14 mouse cellular contexts compared by ENCODE assay signal in genomic region chr6:6015616-6016015, GRCm38 (mm10).
A peak's percentile ranks its signal among the peaks of the same experiment; 100 is the strongest.
DNase-seq lines count a peak whose midpoint lies in the region; ATAC-seq and TF ChIP-seq lines count a peak whose summit lies in the region.
"Had no signal": no experiment of that assay in that cellular context is flagged by ENCODE, and none has a peak within 500 bp of the region (broad histone marks: within the 10 kb centered on the region; RNA-seq: fewer than 3 reads in every experiment).

No protein-coding gene starts in this region.

- 0 out of 2 replicates have a peak overlapping the region, but pooled peaks have one; percentile 0 for H3K4me2 ChIP-seq in forebrain, embryonic 15.5 days (replicated peaks)
- H3K4me2 ChIP-seq in forebrain, embryonic 13.5 days = no peak overlapping the region
- peak overlapping the region; percentile 24 for H3K4me2 ChIP-seq in hindbrain, embryonic 14.5 days (replicated peaks)
- no peak overlapping the region for H3K4me2 ChIP-seq in hindbrain, embryonic 12.5 days (replicated peaks)
- peak overlapping the region; percentile 13; the same call in 1 of the 2 replicates for H3K4me2 ChIP-seq in neural tube, embryonic 13.5 days
- peak overlapping the region; percentile 36 for H3K4me2 ChIP-seq in midbrain, postnatal 0 days (ENCODE audit: low read depth, low read length, poor library complexity, severe bottlenecking)
- H3K4me2 ChIP-seq: intestine, embryonic 15.5 days; limb, embryonic 13.5 days had no signal

- WGBS in forebrain, embryonic 15.5 days = 48% methylated on average over 15 of the region's 15 CpGs
- 51% methylated on average over 15 of the region's 15 CpGs for WGBS in forebrain, embryonic 13.5 days
- WGBS in hindbrain, embryonic 14.5 days = 75% methylated on average over 15 of the region's 15 CpGs
- 79% methylated on average over 15 of the region's 15 CpGs for WGBS in hindbrain, embryonic 12.5 days
- 55% methylated on average over 15 of the region's 15 CpGs for WGBS in neural tube, embryonic 13.5 days
- WGBS in midbrain, postnatal 0 days = 40% methylated on average over 15 of the region's 15 CpGs

- H3K27me3 ChIP-seq in forebrain, embryonic 15.5 days = no peaks in the 10 kb centered on the region
- no peaks in the 10 kb centered on the region for H3K27me3 ChIP-seq in forebrain, embryonic 13.5 days
- H3K27me3 ChIP-seq in hindbrain, embryonic 14.5 days (ENCODE audit: control insufficient read depth, insufficient read depth, low read length) = no peaks in the 10 kb centered on the region
- no peaks in the 10 kb centered on the region for H3K27me3 ChIP-seq in hindbrain, embryonic 12.5 days
- H3K27me3 ChIP-seq in neural tube, embryonic 13.5 days = no peaks in the 10 kb centered on the region
- no peaks in the 10 kb centered on the region for H3K27me3 ChIP-seq in midbrain, postnatal 0 days (ENCODE audit: insufficient read depth, low read length)
- H3K27me3 ChIP-seq: intestine, embryonic 15.5 days had no signal

- no peaks in the 10 kb centered on the region for H3K36me3 ChIP-seq in forebrain, embryonic 15.5 days
- no peaks in the 10 kb centered on the region for H3K36me3 ChIP-seq in forebrain, embryonic 13.5 days (ENCODE audit: poor library complexity, severe bottlenecking)
- no peaks in the 10 kb centered on the region for H3K36me3 ChIP-seq in hindbrain, embryonic 14.5 days (replicated peaks; ENCODE audit: control insufficient read depth, insufficient read depth)
- no peaks in the 10 kb centered on the region for H3K36me3 ChIP-seq in hindbrain, embryonic 12.5 days
- no peaks in the 10 kb centered on the region for H3K36me3 ChIP-seq in neural tube, embryonic 13.5 days
- H3K36me3 ChIP-seq in midbrain, postnatal 0 days (ENCODE audit: insufficient read depth, low read length) = no peaks in the 10 kb centered on the region
- H3K36me3 ChIP-seq: intestine, embryonic 15.5 days; limb, embryonic 13.5 days had no signal

- no peak overlapping the region for H3K9ac ChIP-seq in forebrain, embryonic 15.5 days (replicated peaks)
- H3K9ac ChIP-seq in forebrain, embryonic 13.5 days = no peak overlapping the region
- 0 out of 2 replicates have a peak overlapping the region, but pooled peaks have one; percentile 16 for H3K9ac ChIP-seq in hindbrain, embryonic 14.5 days
- H3K9ac ChIP-seq in hindbrain, embryonic 12.5 days = no peak overlapping the region
- H3K9ac ChIP-seq in neural tube, embryonic 13.5 days = no peak overlapping the region
- 0 out of 2 replicates have a peak overlapping the region, but pooled peaks have one; percentile 13 for H3K9ac ChIP-seq in midbrain, postnatal 0 days (replicated peaks; ENCODE audit: low read length, poor library complexity, severe bottlenecking)
- H3K9ac ChIP-seq: intestine, embryonic 15.5 days; limb, embryonic 13.5 days had no signal

- no peak overlapping the region for H3K27ac ChIP-seq in forebrain, embryonic 15.5 days (replicated peaks)
- H3K27ac ChIP-seq in forebrain, embryonic 13.5 days = no peak overlapping the region
- H3K27ac ChIP-seq in hindbrain, embryonic 14.5 days = no peak overlapping the region
- H3K27ac ChIP-seq in hindbrain, embryonic 12.5 days = no peak overlapping the region
- H3K27ac ChIP-seq in neural tube, embryonic 13.5 days (replicated peaks) = no peak overlapping the region
- H3K27ac ChIP-seq in midbrain, postnatal 0 days (ENCODE audit: low read depth, low read length) = no peak overlapping the region
- H3K27ac ChIP-seq: intestine, embryonic 15.5 days; limb, embryonic 13.5 days had no signal

- ATAC-seq in forebrain, embryonic 15.5 days (replicated peaks) = no peak; the same call in 1 of the 2 replicates
- no peak for ATAC-seq in forebrain, embryonic 13.5 days
- no peak for ATAC-seq in hindbrain, embryonic 14.5 days (ENCODE audit: low FRiP score)
- no peak for ATAC-seq in hindbrain, embryonic 12.5 days (ENCODE audit: low FRiP score)
- ATAC-seq in neural tube, embryonic 13.5 days (ENCODE audit: low read depth) = no peak
- 0 out of 2 replicates have a peak, but pooled peaks have one; percentile 16 for ATAC-seq in midbrain, postnatal 0 days (ENCODE audit: low FRiP score)
- ATAC-seq: intestine, embryonic 15.5 days had no signal

- no peak for TF ChIP-seq CTCF in midbrain, postnatal 0 days (IDR thresholded peaks at IDR 0.05)

- H3K4me3 ChIP-seq in forebrain, embryonic 15.5 days = no peak overlapping the region
- no peak overlapping the region for H3K4me3 ChIP-seq in forebrain, embryonic 13.5 days
- H3K4me3 ChIP-seq in hindbrain, embryonic 14.5 days (replicated peaks; ENCODE audit: low read length) = no peak overlapping the region
- no peak overlapping the region for H3K4me3 ChIP-seq in hindbrain, embryonic 12.5 days
- no peak overlapping the region for H3K4me3 ChIP-seq in neural tube, embryonic 13.5 days
- H3K4me3 ChIP-seq in midbrain, postnatal 0 days (ENCODE audit: low read depth, low read length) = peak overlapping the region; percentile 25
- H3K4me3 ChIP-seq: intestine, embryonic 15.5 days; limb, embryonic 13.5 days had no signal

- DNase-seq in hindbrain, embryonic 14.5 days (ENCODE audit: low spot score) = no peak
- no peak for DNase-seq in neural tube, embryonic 10.5 days (ENCODE audit: extremely low spot score, low spot score)
- DNase-seq in midbrain, postnatal 0 days (ENCODE audit: low spot score) = peak; percentile 48
- DNase-seq in ovary, postnatal 36 days (ENCODE audit: low spot score) = no peak
- DNase-seq: cerebellum, adult 9-10 months; kidney, postnatal 14 days; lung, postnatal 4 days; thymus, postnatal 36 days had no signal

- H3K4me1 ChIP-seq in forebrain, embryonic 15.5 days = no peaks in the 10 kb centered on the region
- H3K4me1 ChIP-seq in forebrain, embryonic 13.5 days = peaks cover 6% of the 10 kb centered on the region; the same call in 1 of the 2 replicates
- H3K4me1 ChIP-seq in hindbrain, embryonic 14.5 days (replicated peaks; ENCODE audit: control insufficient read depth, insufficient read depth, low read length) = no peaks in the 10 kb centered on the region; the same call in 1 of the 2 replicates
- no peaks in the 10 kb centered on the region; the same call in 1 of the 2 replicates for H3K4me1 ChIP-seq in hindbrain, embryonic 12.5 days
- no peaks in the 10 kb centered on the region for H3K4me1 ChIP-seq in neural tube, embryonic 13.5 days (replicated peaks)
- no peaks in the 10 kb centered on the region for H3K4me1 ChIP-seq in midbrain, postnatal 0 days (ENCODE audit: insufficient read depth, low read length)
- H3K4me1 ChIP-seq: intestine, embryonic 15.5 days had no signal

- H3K9me3 ChIP-seq in forebrain, embryonic 15.5 days = no peaks in the 10 kb centered on the region
- no peaks in the 10 kb centered on the region for H3K9me3 ChIP-seq in forebrain, embryonic 13.5 days (replicated peaks)
- H3K9me3 ChIP-seq in hindbrain, embryonic 14.5 days (ENCODE audit: control insufficient read depth, low read length) = no peaks in the 10 kb centered on the region
- H3K9me3 ChIP-seq in hindbrain, embryonic 12.5 days (replicated peaks) = no peaks in the 10 kb centered on the region
- H3K9me3 ChIP-seq in neural tube, embryonic 13.5 days = no peaks in the 10 kb centered on the region
- H3K9me3 ChIP-seq in midbrain, postnatal 0 days (ENCODE audit: low read length) = no peaks in the 10 kb centered on the region
- H3K9me3 ChIP-seq: intestine, embryonic 15.5 days; limb, embryonic 13.5 days had no signal

Comparison
In these comparisons a context has a peak if more than half of its experiments do, and no peak if none do; other contexts are left out.
1. H3K4me2 ChIP-seq: peak in forebrain, embryonic 15.5 days (single experiment), hindbrain, embryonic 14.5 days (single experiment), neural tube, embryonic 13.5 days (single experiment) and midbrain, postnatal 0 days (single experiment); none in forebrain, embryonic 13.5 days (single experiment) and hindbrain, embryonic 12.5 days (single experiment).
2. H3K9ac ChIP-seq: peak in hindbrain, embryonic 14.5 days (single experiment) and midbrain, postnatal 0 days (single experiment); none in forebrain, embryonic 15.5 days (single experiment), forebrain, embryonic 13.5 days (single experiment), hindbrain, embryonic 12.5 days (single experiment) and neural tube, embryonic 13.5 days (single experiment).